Mouse (Mus musculus) CH12.LX (cell line): ENCODE measurements around the gene Dtl.

Source experiments
- BHLHE40 ChIP-seq: IDR thresholded peaks from 2 replicates; pipeline ENCODE4 v1.6.1; 2011; ENCODE audit warnings: mild to moderate bottlenecking, low read depth, low read length, improper control_type of control experiment
- CTCF ChIP-seq, 2 experiments: IDR thresholded peaks in 1 of 2; conservative IDR thresholded peaks in 1 of 2; 2 replicates each; pipeline ENCODE4 v1.5.1; 2011 to 2012; ENCODE audit warnings: low read depth in 2 of 2, low read length in 2 of 2, improper control_type of control experiment in 1 of 2, inconsistent platforms in 1 of 2, mild to moderate bottlenecking in 1 of 2, moderate library complexity in 1 of 2
- JUND ChIP-seq: conservative IDR thresholded peaks from 2 replicates; pipeline ENCODE4 v1.6.1; 2011; ENCODE audit warnings: low read depth, low read length, improper control_type of control experiment
- NELFE ChIP-seq: IDR thresholded peaks from 2 replicates; pipeline ENCODE4 v1.6.1; 2011; ENCODE audit warnings: low read depth, low read length, improper control_type of control experiment
- NRF1 ChIP-seq: IDR thresholded peaks from 2 replicates; pipeline ENCODE4 v1.6.1; 2014; ENCODE audit warnings: low read depth, mild to moderate bottlenecking, inconsistent platforms, low read length, improper control_type of control experiment, moderate library complexity
- TCF12 ChIP-seq: IDR thresholded peaks from 2 replicates; pipeline ENCODE4 v1.6.1; 2014; ENCODE audit warnings: low read depth, mild to moderate bottlenecking, inconsistent platforms, low read length, improper control_type of control experiment
- USF1 ChIP-seq: IDR thresholded peaks from 2 replicates; pipeline ENCODE4 v1.6.1; 2014; ENCODE audit warnings: low read depth, mild to moderate bottlenecking, inconsistent platforms, low read length, improper control_type of control experiment
- ZNF384 ChIP-seq: IDR thresholded peaks from 2 replicates; pipeline ENCODE4 v1.6.1; 2012; ENCODE audit warnings: low read depth, low read length, improper control_type of control experiment, inconsistent platforms

DNA sequence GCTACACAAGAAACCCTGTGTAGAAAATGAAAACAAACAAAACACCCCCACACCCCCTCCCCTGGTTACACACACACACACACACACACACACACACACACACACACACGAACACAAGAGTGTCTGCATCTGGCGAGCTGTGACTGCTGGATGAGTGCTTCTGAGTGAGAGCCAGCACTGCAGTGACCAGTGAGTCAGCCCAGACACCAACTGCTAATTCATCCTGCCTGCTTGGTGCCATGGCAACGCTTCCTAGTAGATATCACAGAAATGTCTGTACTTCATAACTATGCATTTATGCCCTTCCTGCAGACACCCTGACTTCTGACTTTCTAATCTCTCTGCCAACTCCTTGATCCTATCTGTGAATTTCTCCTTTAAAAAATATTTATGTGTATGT, 48.3 kb downstream of the Dtl start:
- no peak for TF ChIP-seq CTCF (conservative IDR thresholded peaks at IDR 0.05 in 1 of 2, IDR thresholded peaks at IDR 0.05 in 1 of 2; ENCODE audit: low read depth in 2 of 2, low read length in 2 of 2)
- TF ChIP-seq BHLHE40: no peak
- TF ChIP-seq ZNF384: no peak
- TF ChIP-seq USF1: no peak
- no peak for TF ChIP-seq TCF12
- no peak for TF ChIP-seq NRF1
- TF ChIP-seq NELFE: no peak
- TF ChIP-seq JUND: no peak
